Mouse (Mus musculus) liver, embryonic 11.5 days (tissue): ENCODE measurements around the gene Mff. TPM values are rescaled to one million over a fixed set of nuclear protein-coding genes. Genes with fewer than 3 reads are reported as not detected.
A peak's percentile ranks its signal among the peaks of the same experiment; 100 is the strongest.

Source experiments
- ATAC-seq: fragments of 200-750 bp; cut with Nextera tagmentation; replicated peaks from 2 replicates; pipeline ENCODE4 v1.8.0; 2017; ENCODE audit warnings: moderate number of reproducible peaks, mild to moderate bottlenecking, moderate TSS enrichment, moderate library complexity; ENCODE audit not compliant: low FRiP score
- DNase-seq: peaks from one replicate; pipeline ENCODE4 v3.0.0-alpha.2; 2017; ENCODE audit warnings: low spot score
- H3K27ac ChIP-seq: fragments of 300-500 bp; sonication (generic); 2 replicates; pipeline ENCODE4 v1.5.1; 2014; ENCODE audit warnings: mild to moderate bottlenecking, low read depth, low read length, control low read depth
- H3K27me3 ChIP-seq: fragments of 300-500 bp; sonication (generic); replicated peaks from 2 replicates; pipeline ENCODE4 v1.6.1; 2014; ENCODE audit warnings: low read length, mixed read lengths; ENCODE audit not compliant: control insufficient read depth, insufficient read depth
- H3K36me3 ChIP-seq: fragments of 300-500 bp; sonication (generic); 2 replicates; pipeline ENCODE4 v1.6.1; 2014; ENCODE audit warnings: mild to moderate bottlenecking, low read length, moderate library complexity, mixed read lengths; ENCODE audit not compliant: control insufficient read depth, insufficient read depth
- H3K4me1 ChIP-seq: fragments of 300-500 bp; sonication (generic); replicated peaks from 2 replicates; pipeline ENCODE4 v1.6.1; 2014; ENCODE audit warnings: low read length, mixed read lengths; ENCODE audit not compliant: control insufficient read depth, insufficient read depth
- H3K4me2 ChIP-seq: fragments of 300-500 bp; sonication (generic); 2 replicates; pipeline ENCODE4 v1.6.1; 2014; ENCODE audit warnings: mild to moderate bottlenecking, control low read depth, moderate library complexity
- H3K4me3 ChIP-seq: fragments of 300-500 bp; sonication (generic); 2 replicates; pipeline ENCODE4 v1.5.1; 2014; ENCODE audit warnings: low read depth, low read length, control low read depth
- H3K9ac ChIP-seq: fragments of 300-500 bp; sonication (generic); 2 replicates; pipeline ENCODE4 v1.6.1; 2014; ENCODE audit warnings: low read depth, low read length, control low read depth
- H3K9me3 ChIP-seq: fragments of 300-500 bp; sonication (generic); 2 replicates; pipeline ENCODE4 v1.6.1; 2016; ENCODE audit warnings: low read length, inconsistent platforms, mixed read lengths; ENCODE audit not compliant: control insufficient read depth
- WGBS: fragments of 180-500 bp; shearing (Covaris S2); extraction: QIAGEN DNeasy Blood & Tissue Kit; methylation state at CpG from one replicate; pipeline ENCODE4 v1.1.7; 2014; 5-methylcytosine and 5-hydroxymethylcytosine counted together
- polyA plus RNA-seq: library from polyadenylated mRNA; unstranded; fragments of >200 nt; fragmentation: Nextera tagmentation; extraction: Ambion mirVana; gene quantifications from 2 replicates; pipeline ENCODE4 v1.2.1, GENCODE M21; 2014

Gene Mff
- 273 and 281 TPM in 2 replicates for polyA plus RNA-seq

- Histone ChIP-seq H3K4me2 (peak within 1 kb of the TSS; percentile 87), H3K9me3 (no peaks in the 10 kb centered on the region), H3K27me3 (no peaks in the 10 kb centered on the region), H3K4me1 (peaks cover 12% of the 10 kb centered on the region), H3K27ac (peak within 1 kb of the TSS; percentile 70), H3K36me3 (peaks cover under 1% of the 10 kb centered on the region; the same call in 1 of the 2 replicates), H3K9ac (peak within 1 kb of the TSS; percentile 94), H3K4me3 (peak within 1 kb of the TSS; percentile 87)
- ATAC-seq (peak; percentile 94), DNase-seq (peak; percentile 92)
- 8% methylated on average over 38 of the region's 38 CpGs for WGBS
Observed at GRCm38 (mm10) chr1:82724339-82725025, at the start of gene Mff. TSS of gene Mff (plus strand) at chr1:82724890.

DNA sequence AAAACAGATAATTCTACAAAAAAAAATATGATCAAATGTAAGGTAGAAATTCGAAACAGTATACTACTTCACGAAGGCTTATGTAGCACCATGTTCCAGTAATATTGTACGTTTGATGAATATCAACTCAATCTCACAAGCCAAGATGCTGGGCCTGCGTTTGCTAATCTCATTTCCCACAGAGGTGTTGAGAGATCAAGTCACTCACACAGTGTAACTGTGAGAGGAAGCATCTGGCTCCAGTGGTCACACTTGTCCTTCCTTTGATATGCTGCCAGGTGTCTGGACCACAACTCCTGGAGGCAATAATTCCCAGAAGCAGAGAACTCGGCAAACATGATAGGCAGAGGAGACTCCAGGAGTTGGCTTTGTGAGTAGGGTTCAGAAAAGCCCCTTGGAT is 38.4 kb upstream of the Mff start:
- Histone ChIP-seq H3K4me3 (no peak overlapping the region), H3K9ac (no peak overlapping the region), H3K27me3 (no peaks in the 10 kb centered on the region), H3K4me1 (peaks cover 3% of the 10 kb centered on the region; the same call in 1 of the 2 replicates), H3K36me3 (no peaks in the 10 kb centered on the region), H3K9me3 (no peaks in the 10 kb centered on the region), H3K27ac (no peak overlapping the region), H3K4me2 (no peak overlapping the region)
- DNase-seq, result no peak
- peak; percentile 82 for ATAC-seq
- WGBS, result 43% methylated on average over 5 of the region's 5 CpGs

DNA sequence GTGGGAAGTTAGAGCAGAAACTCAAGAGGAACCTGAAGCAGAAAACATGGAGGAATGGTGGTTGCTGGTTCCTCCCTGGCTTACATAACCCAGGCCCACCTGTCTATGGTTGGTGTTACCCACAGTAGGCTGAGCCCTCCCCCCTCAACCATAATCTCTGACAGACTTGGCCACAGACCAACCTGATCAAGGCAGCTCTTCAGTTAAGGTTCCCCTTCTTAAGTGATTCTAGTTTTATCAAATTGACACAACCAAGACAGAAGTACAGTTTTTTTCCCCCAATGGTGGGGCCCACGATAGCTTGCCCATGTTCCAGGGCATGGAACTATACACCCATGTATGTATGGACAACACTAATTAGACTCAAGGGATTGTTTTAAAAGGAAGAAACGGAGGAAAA is 37.8 kb upstream of the Mff start:
- no peaks in the 10 kb centered on the region for H3K27me3 ChIP-seq
- no peaks in the 10 kb centered on the region for H3K9me3 ChIP-seq
- H3K4me1 ChIP-seq, result peaks cover 3% of the 10 kb centered on the region; the same call in 1 of the 2 replicates
- H3K9ac ChIP-seq, result no peak overlapping the region
- no peak overlapping the region for H3K27ac ChIP-seq
- H3K4me2 ChIP-seq, result no peak overlapping the region
- no peaks in the 10 kb centered on the region for H3K36me3 ChIP-seq
- no peak overlapping the region for H3K4me3 ChIP-seq
- WGBS, result 63% methylated on average over 2 of the region's 2 CpGs
- ATAC-seq (peak; percentile 86), DNase-seq (no peak)

DNA sequence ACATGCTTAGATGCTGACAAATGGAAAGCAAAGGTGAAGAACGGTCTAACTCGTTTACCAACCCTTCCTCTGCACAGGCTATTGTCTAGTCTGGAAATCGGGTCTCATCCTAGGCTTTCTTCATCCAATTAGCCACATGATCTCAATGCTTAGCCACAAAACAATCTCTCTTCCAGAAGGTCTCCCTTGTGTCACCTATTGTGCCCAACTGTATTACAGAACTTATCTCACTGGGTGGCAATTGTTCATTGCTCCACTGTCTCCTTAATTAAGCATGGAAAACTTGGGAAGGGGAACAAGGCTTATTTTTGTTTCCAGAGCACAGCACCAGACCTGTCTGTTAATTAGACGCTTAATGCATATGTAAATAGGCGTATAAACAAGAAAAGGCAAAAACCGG is 36.8 kb upstream of the Mff start:
- ATAC-seq (no peak), DNase-seq (no peak)
- WGBS, result 82% methylated on average over 6 of the region's 6 CpGs

DNA sequence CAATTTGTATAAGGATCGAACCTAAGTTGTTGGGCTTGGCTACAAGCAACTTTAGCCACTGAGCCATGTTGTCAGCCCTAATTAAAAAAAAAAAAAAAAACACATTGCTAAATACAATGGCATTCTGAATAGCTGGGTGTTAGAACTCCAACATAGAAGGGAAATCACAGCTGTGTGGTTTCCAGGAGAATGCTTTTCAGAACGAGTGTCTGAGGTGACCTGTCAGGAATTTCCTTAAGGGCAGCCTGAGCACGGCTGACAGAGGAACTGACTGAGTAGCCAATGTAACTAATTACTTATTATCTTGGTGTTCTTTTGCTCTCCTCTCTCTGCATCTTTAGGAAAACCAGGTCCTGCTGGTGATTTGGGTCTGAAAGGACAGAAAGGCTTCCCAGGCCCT is 28.8 kb upstream of the Mff start:
- Histone ChIP-seq H3K27ac (no peak overlapping the region), H3K9me3 (no peaks in the 10 kb centered on the region), H3K9ac (no peak overlapping the region), H3K36me3 (no peaks in the 10 kb centered on the region), H3K4me1 (no peaks in the 10 kb centered on the region), H3K4me2 (no peak overlapping the region), H3K27me3 (no peaks in the 10 kb centered on the region), H3K4me3 (no peak overlapping the region)
- no peak for ATAC-seq
- whole genome bisulfite sequencing, result 51% methylated on average over 3 of the region's 3 CpGs
- DNase-seq, result no peak

More for the DNA sequence above, 36.8 kb upstream of the Mff start:
- no peak overlapping the region for H3K9ac ChIP-seq
- H3K4me2 ChIP-seq, result no peak overlapping the region
- H3K4me1 ChIP-seq, result peaks cover 3% of the 10 kb centered on the region; the same call in 1 of the 2 replicates
- no peak overlapping the region for H3K4me3 ChIP-seq
- H3K36me3 ChIP-seq, result no peaks in the 10 kb centered on the region
- no peaks in the 10 kb centered on the region for H3K27me3 ChIP-seq
- H3K9me3 ChIP-seq, result no peaks in the 10 kb centered on the region
- no peak overlapping the region for H3K27ac ChIP-seq

- Histone ChIP-seq H3K27ac (peak overlapping the region; percentile 63), H3K4me3 (no peak overlapping the region), H3K27me3 (no peaks in the 10 kb centered on the region), H3K4me2 (peak overlapping the region; percentile 34; the same call in 1 of the 2 replicates), H3K4me1 (peaks cover 17% of the 10 kb centered on the region), H3K36me3 (no peaks in the 10 kb centered on the region), H3K9me3 (no peaks in the 10 kb centered on the region), H3K9ac (no peak overlapping the region)
- WGBS, result 57% methylated on average over 9 of the region's 9 CpGs
- DNase-seq, result no peak
- peak; percentile 79 for ATAC-seq
Observed at GRCm38 (mm10) chr1:82717816-82718512, 6.7 kb upstream of the Mff start.

DNA sequence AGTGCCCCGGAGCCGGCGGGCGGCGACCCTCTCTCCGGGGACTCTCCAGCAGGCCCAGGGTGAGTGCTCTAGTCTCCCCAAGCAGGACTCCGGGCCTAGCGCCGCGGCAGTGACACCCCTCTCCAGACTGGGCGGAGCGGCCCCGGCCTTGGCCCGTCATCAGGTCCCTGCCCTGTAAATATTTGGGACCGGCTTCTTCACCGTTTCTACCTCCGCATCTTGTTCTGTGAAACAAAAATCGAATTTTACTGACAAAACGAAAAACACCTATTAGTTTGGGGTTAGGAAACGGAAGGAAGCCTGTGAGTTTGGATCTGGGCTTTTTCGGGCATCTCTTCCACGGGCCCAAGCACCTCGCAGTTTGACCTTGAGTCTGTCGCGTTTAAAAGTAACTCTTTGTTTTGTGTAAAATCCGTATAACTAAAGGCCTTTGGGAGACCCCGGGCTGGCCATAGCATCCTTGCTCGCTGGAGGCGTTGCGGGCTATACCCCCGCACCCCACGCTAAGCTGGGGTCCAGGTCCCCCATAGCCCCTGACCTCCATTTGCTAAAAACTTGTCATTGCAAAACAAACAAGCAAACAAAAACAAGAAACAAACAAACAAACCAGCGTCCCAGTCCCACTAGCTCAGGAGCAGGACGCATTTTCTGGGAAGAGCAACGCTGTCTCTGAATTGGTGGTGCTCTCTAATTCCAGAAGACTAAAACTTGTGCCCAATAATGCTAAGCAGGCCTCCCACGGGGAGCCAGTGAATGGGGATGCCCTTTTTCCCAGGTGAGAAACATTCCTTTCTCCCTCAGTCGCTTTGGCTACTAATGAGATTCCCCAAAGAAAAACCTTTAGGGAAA is 560 bp downstream of the Mff start:
- peaks cover 5% of the 10 kb centered on the region for H3K36me3 ChIP-seq
- 1% methylated on average over 37 of the region's 37 CpGs for WGBS
- no peaks in the 10 kb centered on the region for H3K9me3 ChIP-seq
- H3K4me1 ChIP-seq, result peaks cover 7% of the 10 kb centered on the region
- H3K27me3 ChIP-seq, result no peaks in the 10 kb centered on the region
- peak overlapping the region; percentile 87 for H3K4me2 ChIP-seq
- DNase-seq (no peak), ATAC-seq (peak; percentile 94)
- H3K4me3 ChIP-seq, result peak overlapping the region; percentile 87
- peak overlapping the region; percentile 94 for H3K9ac ChIP-seq
- H3K27ac ChIP-seq, result peak overlapping the region; percentile 70

DNA sequence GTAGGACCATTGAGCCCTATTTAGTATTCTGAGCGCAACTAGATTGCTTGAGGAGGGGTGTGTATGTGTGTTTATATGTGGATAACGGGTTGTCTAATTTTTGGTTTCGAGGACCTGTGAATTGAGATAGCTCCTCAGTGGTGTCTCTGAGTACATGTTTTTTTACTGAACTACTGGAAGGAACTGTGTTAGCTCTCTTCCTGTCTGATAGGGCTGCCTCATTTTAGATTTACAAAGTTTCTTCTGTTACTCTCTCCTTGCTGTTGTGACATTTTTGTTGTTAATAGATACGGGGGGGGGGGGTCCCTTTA is 1.1 kb downstream of the Mff start:
- Histone ChIP-seq H3K9me3 (no peaks in the 10 kb centered on the region), H3K27ac (peak overlapping the region; percentile 70), H3K9ac (peak overlapping the region; percentile 94), H3K27me3 (no peaks in the 10 kb centered on the region), H3K4me2 (peak overlapping the region; percentile 87), H3K4me3 (peak overlapping the region; percentile 87), H3K36me3 (peaks cover 5% of the 10 kb centered on the region), H3K4me1 (peaks cover 7% of the 10 kb centered on the region)
- 32% methylated on average over 4 of the region's 4 CpGs for WGBS
- no peak for DNase-seq
- peak; percentile 57 for ATAC-seq
